ENCODE assay signal across 28 mouse cellular contexts in genomic region chr15:61723696-61724095, GRCm38 (mm10).
"Had no signal": no experiment of that assay in that cellular context is flagged by ENCODE, and none has a peak within 500 bp of the region (broad histone marks: within the 10 kb centered on the region; RNA-seq: fewer than 3 reads in every experiment).

No protein-coding gene starts in this region.

- H3K4me1 ChIP-seq: heart, embryonic 13.5 days; heart, embryonic 15.5 days; hindbrain, embryonic 10.5 days; hindbrain, embryonic 12.5 days; intestine, embryonic 15.5 days; limb, embryonic 10.5 days; limb, embryonic 12.5 days; liver, embryonic 13.5 days; liver, embryonic 15.5 days had no signal

- H3K36me3 ChIP-seq: heart, embryonic 13.5 days; heart, embryonic 15.5 days; hindbrain, embryonic 10.5 days; hindbrain, embryonic 12.5 days; intestine, embryonic 15.5 days; limb, embryonic 10.5 days; limb, embryonic 12.5 days; liver, embryonic 13.5 days; liver, embryonic 15.5 days had no signal

- H3K9me3 ChIP-seq: heart, embryonic 13.5 days; heart, embryonic 15.5 days; hindbrain, embryonic 10.5 days; hindbrain, embryonic 12.5 days; intestine, embryonic 15.5 days; limb, embryonic 10.5 days; limb, embryonic 12.5 days; liver, embryonic 13.5 days; liver, embryonic 15.5 days had no signal

- DNase-seq: gastrocnemius, adult 2 months; gastrocnemius, postnatal 10 days; gastrocnemius, postnatal 25 days; heart, adult 2 months; heart, postnatal 4 days; kidney, adult 18-20 months; kidney, adult 8-10 months; kidney, postnatal 10 days; kidney, postnatal 25 days; kidney, postnatal 4 days; liver; liver, embryonic 13.5 days; liver, postnatal 0 days had no signal

- H3K27me3 ChIP-seq: heart, embryonic 13.5 days; heart, embryonic 15.5 days; hindbrain, embryonic 12.5 days; intestine, embryonic 15.5 days; limb, embryonic 12.5 days; liver, embryonic 13.5 days; liver, embryonic 15.5 days had no signal

- H3K4me2 ChIP-seq: heart, embryonic 11.5 days; heart, embryonic 13.5 days; heart, embryonic 15.5 days; hindbrain, embryonic 12.5 days; hindbrain, embryonic 14.5 days; intestine, embryonic 15.5 days; limb, embryonic 12.5 days; liver, embryonic 11.5 days; liver, embryonic 13.5 days; liver, embryonic 15.5 days had no signal

- H3K9ac ChIP-seq: heart, embryonic 13.5 days; heart, embryonic 15.5 days; hindbrain, embryonic 12.5 days; hindbrain, embryonic 14.5 days; intestine, embryonic 15.5 days; limb, embryonic 12.5 days; liver, embryonic 13.5 days; liver, embryonic 15.5 days; liver, postnatal 0 days had no signal

- H3K4me3 ChIP-seq: gastrocnemius, adult 2 months; heart, adult 2 months; heart, embryonic 13.5 days; heart, embryonic 15.5 days; hindbrain, embryonic 10.5 days; hindbrain, embryonic 12.5 days; intestine, embryonic 15.5 days; layer of hippocampus, adult 2 months; left cerebral cortex, adult 2 months; limb, embryonic 10.5 days; limb, embryonic 12.5 days; liver, embryonic 13.5 days; liver, embryonic 15.5 days had no signal

- ATAC-seq: inflammation-experienced regulatory T-cells, adult 6 months; intestine, embryonic 15.5 days; intestine, postnatal 0 days; liver, postnatal 0 days had no signal

- H3K27ac ChIP-seq: gastrocnemius, adult 2 months; heart, adult 2 months; heart, embryonic 13.5 days; heart, embryonic 15.5 days; hindbrain, embryonic 10.5 days; hindbrain, embryonic 12.5 days; hindbrain, embryonic 14.5 days; intestine, embryonic 15.5 days; layer of hippocampus, adult 2 months; left cerebral cortex, adult 2 months; limb, embryonic 10.5 days; limb, embryonic 12.5 days; liver, embryonic 13.5 days; liver, embryonic 15.5 days had no signal
